Mouse (Mus musculus): ENCODE results near the gene Mettl15.

DNA sequence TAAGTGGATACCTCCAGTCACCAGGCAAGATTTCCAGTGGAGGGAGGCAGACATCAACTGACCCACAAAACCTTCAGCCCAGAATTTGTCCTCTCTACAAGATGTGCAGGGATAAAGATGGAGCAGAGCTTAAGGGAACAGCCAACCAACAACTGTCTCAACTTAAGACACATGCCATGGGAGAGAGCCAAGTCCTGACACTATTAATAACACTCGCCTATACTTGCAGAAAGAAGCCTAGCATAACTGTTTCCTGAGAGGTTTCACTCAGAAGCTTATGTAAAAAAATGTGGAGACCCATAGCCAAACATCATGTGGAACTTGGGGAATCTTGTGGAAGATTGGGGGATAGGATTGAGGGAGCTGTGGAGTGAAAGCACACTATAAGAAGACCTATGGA is 124.4 kb downstream of the Mettl15 start:
- TF ChIP-seq CTCF (IDR thresholded peaks at IDR 0.05; ENCODE audit: low read depth), result no peak
- TF ChIP-seq EP300 (IDR thresholded peaks at IDR 0.05; ENCODE audit: low read depth), result no peak

Measured in heart, postnatal 0 days (tissue).